Mouse (Mus musculus): ENCODE data around the gene Lrrc1. TPM values are rescaled to one million over a fixed set of nuclear protein-coding genes. Genes with fewer than 3 reads are reported as not detected.

Lrrc1 gene
- polyA plus RNA-seq, 1 experiment = 106 TPM

DNA sequence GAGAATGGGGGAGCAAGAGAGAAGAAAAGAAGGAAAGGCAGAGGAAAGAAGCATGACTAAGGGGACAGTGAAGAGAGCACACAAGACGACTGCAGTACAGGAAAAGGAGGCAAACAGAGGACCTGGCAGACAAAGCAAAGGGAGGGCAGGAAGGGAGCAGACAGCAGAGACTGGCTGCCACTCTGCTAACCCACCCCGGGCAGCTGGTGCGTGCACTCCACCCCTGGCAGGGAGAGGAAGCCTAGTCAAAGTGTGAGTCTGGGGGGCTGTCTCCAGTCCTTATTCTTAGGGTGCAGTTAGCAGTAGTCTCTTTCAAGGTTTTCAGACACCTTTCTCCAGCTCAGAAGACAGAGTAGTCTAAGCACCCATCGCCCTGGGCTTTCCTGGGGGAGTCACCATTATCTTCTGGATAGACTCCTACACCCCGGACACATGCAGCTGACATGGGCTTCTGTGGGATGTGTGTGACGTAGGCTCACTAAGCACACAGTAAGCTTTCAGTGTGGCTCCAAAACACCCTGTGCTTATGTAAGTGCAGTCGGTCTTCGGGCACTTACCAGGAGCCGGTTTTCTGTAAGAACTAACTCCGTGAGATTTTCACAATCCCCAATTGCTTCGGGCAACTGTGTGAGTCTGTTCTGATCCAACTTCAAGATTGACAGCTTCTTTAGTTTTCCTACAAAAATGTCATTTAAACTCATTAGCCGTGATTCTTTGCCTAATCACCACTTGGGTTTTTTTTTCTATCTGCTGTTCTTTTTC lies 92.4 kb downstream of the Lrrc1 start:
- no peak overlapping the region for H3K4me3 ChIP-seq (ENCODE audit: control insufficient read depth, low read depth, low read length)
- H3K27ac ChIP-seq (ENCODE audit: control insufficient read depth, insufficient read depth, low read depth, low read length) = no peak overlapping the region
- no peaks in the 10 kb centered on the region for H3K27me3 ChIP-seq (ENCODE audit: control insufficient read depth, insufficient read depth, low read length)
- H3K4me1 ChIP-seq (ENCODE audit: control insufficient read depth, insufficient read depth, low read length) = no peaks in the 10 kb centered on the region
- H3K36me3 ChIP-seq (ENCODE audit: control insufficient read depth, insufficient read depth, low read length) = no peaks in the 10 kb centered on the region; the same call in 1 of the 2 replicates
- TF ChIP-seq POLR2A (IDR thresholded peaks at IDR 0.05; ENCODE audit: control insufficient read depth, low read depth, low read length) = no peak
- no peak for TF ChIP-seq CTCF (IDR thresholded peaks at IDR 0.05; ENCODE audit: control insufficient read depth, insufficient read depth, insufficient replicate concordance, low read depth, low read length)

DNA sequence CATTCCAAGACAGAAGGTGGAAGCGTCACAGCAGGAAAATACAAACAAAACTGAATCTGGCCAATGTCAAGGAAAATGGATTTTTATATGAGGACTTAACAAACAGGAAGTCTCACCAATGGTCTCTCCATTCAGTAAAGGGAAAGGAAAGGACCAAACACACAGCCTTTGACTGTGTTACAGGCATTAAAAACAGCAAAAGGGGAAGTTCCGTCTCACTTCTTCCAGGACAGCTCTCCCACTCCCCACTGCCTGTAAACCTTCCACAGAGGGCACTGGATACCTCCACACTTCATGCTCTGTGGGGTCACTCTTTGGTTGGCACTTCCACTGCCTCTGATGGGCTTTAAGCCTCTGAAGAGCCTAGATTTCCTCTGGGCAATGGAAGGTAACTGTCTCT lies 94.2 kb downstream of the Lrrc1 start:
- Histone ChIP-seq H3K27me3 (ENCODE audit: control insufficient read depth, insufficient read depth, low read length) (no peaks in the 10 kb centered on the region), H3K36me3 (ENCODE audit: control insufficient read depth, insufficient read depth, low read length) (no peaks in the 10 kb centered on the region; the same call in 1 of the 2 replicates), H3K4me3 (ENCODE audit: control insufficient read depth, low read depth, low read length) (no peak overlapping the region), H3K4me1 (ENCODE audit: control insufficient read depth, insufficient read depth, low read length) (no peaks in the 10 kb centered on the region), H3K27ac (ENCODE audit: control insufficient read depth, insufficient read depth, low read depth, low read length) (no peak overlapping the region)
- no peak for TF ChIP-seq POLR2A (IDR thresholded peaks at IDR 0.05; ENCODE audit: control insufficient read depth, low read depth, low read length)

DNA sequence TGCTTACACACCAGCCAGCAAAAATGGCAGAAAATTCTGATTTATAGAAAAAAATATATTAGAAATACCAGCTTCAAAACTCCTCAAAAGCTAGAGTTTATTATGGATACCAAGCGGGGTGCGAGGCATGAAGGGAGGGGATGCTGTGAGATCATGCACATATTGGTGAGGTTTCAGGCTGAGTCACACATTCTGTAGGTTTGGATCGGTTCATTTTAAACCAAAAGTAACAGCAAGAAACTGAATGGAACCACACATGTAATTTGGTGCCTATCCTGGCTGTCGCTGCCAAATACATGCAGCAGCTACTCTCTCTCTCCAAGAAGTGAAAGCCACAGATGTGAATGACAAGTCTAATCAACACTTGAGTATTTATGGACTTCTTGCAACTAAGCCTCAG lies 99.8 kb downstream of the Lrrc1 start:
- no peak overlapping the region for H3K4me3 ChIP-seq (ENCODE audit: control insufficient read depth, low read depth, low read length)
- no peaks in the 10 kb centered on the region for H3K4me1 ChIP-seq (ENCODE audit: control insufficient read depth, insufficient read depth, low read length)
- no peaks in the 10 kb centered on the region for H3K27me3 ChIP-seq (ENCODE audit: control insufficient read depth, insufficient read depth, low read length)
- TF ChIP-seq CTCF (IDR thresholded peaks at IDR 0.05; ENCODE audit: control insufficient read depth, insufficient read depth, insufficient replicate concordance, low read depth, low read length) (no peak), POLR2A (IDR thresholded peaks at IDR 0.05; ENCODE audit: control insufficient read depth, low read depth, low read length) (no peak)
- no peak overlapping the region for H3K27ac ChIP-seq (ENCODE audit: control insufficient read depth, insufficient read depth, low read depth, low read length)
- no peaks in the 10 kb centered on the region; the same call in 1 of the 2 replicates for H3K36me3 ChIP-seq (ENCODE audit: control insufficient read depth, insufficient read depth, low read length)

DNA sequence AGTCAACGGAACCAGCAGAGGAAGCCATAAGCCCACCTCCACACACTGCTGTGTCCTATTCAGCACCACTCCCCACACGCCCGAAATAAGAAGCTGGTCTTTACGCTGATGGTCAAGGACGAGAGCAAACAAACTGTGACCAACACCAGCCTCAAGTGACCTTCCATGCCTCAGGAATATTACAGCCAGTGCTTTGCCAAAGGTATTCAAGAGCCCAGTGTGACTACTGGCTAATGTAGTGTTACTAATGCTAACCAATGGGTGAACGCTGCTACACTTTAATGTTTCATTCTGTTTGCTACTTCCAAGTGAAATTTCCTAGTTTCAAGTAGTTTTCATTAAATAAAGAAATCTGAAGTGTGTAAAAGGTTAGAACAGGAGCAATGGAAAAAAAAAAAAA lies 105.3 kb downstream of the Lrrc1 start:
- H3K4me3 ChIP-seq (ENCODE audit: control insufficient read depth, low read depth, low read length) = no peak overlapping the region
- TF ChIP-seq POLR2A (IDR thresholded peaks at IDR 0.05; ENCODE audit: control insufficient read depth, low read depth, low read length) (no peak), CTCF (IDR thresholded peaks at IDR 0.05; ENCODE audit: control insufficient read depth, insufficient read depth, insufficient replicate concordance, low read depth, low read length) (no peak)
- no peaks in the 10 kb centered on the region for H3K36me3 ChIP-seq (ENCODE audit: control insufficient read depth, insufficient read depth, low read length)
- H3K4me1 ChIP-seq (ENCODE audit: control insufficient read depth, insufficient read depth, low read length) = no peaks in the 10 kb centered on the region
- H3K27me3 ChIP-seq (ENCODE audit: control insufficient read depth, insufficient read depth, low read length) = no peaks in the 10 kb centered on the region
- H3K27ac ChIP-seq (ENCODE audit: control insufficient read depth, insufficient read depth, low read depth, low read length) = no peak overlapping the region

DNA sequence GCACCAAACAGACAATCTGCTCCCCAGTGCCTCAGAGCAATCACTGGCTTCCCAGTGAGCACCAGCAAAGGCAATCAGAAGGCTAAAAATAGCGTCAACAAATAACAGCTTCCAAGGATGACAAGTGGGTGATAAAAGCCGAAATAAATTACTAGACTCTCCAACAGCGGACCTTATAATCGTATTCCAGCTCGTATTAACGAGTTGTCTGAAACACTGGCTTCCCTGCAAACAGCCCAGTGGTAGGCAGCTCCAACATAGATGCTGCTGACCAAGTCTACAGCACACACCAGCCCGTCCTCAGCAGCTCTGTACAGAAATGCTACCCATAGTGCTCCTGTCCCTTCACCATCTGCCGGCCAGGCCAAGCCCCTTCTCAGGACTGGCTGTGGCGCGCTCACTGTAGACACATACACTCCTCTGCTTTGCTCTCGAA lies 105.8 kb downstream of the Lrrc1 start:
- Histone ChIP-seq H3K36me3 (ENCODE audit: control insufficient read depth, insufficient read depth, low read length) (no peaks in the 10 kb centered on the region), H3K27ac (ENCODE audit: control insufficient read depth, insufficient read depth, low read depth, low read length) (no peak overlapping the region), H3K4me3 (ENCODE audit: control insufficient read depth, low read depth, low read length) (no peak overlapping the region), H3K27me3 (ENCODE audit: control insufficient read depth, insufficient read depth, low read length) (no peaks in the 10 kb centered on the region), H3K4me1 (ENCODE audit: control insufficient read depth, insufficient read depth, low read length) (no peaks in the 10 kb centered on the region)
- TF ChIP-seq CTCF (IDR thresholded peaks at IDR 0.05; ENCODE audit: control insufficient read depth, insufficient read depth, insufficient replicate concordance, low read depth, low read length) = no peak
- no peak for TF ChIP-seq POLR2A (IDR thresholded peaks at IDR 0.05; ENCODE audit: control insufficient read depth, low read depth, low read length)

DNA sequence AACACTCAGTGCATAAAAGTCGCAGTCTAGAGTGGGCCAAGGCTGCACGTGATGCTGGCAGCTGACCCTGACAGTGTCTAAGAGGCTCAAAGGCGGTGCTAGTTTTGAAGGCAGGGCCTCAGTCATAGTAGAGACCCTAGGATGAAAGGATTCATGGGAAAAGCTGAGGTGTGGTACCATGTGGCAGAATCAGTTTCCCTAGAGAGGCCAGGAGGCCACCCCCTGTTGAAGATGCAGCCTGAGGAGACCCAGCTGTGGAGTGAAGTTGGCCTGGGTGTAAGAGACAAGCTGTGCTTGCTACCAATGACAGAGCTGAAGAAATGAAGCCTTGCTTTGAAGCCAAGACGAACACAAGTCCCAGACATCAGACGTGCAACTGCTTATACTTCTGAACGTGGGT lies 107.5 kb downstream of the Lrrc1 start:
- Histone ChIP-seq H3K4me3 (ENCODE audit: control insufficient read depth, low read depth, low read length) (no peak overlapping the region), H3K36me3 (ENCODE audit: control insufficient read depth, insufficient read depth, low read length) (no peaks in the 10 kb centered on the region), H3K27ac (ENCODE audit: control insufficient read depth, insufficient read depth, low read depth, low read length) (no peak overlapping the region), H3K4me1 (ENCODE audit: control insufficient read depth, insufficient read depth, low read length) (no peaks in the 10 kb centered on the region), H3K27me3 (ENCODE audit: control insufficient read depth, insufficient read depth, low read length) (no peaks in the 10 kb centered on the region)
- TF ChIP-seq CTCF (IDR thresholded peaks at IDR 0.05; ENCODE audit: control insufficient read depth, insufficient read depth, insufficient replicate concordance, low read depth, low read length) (no peak), POLR2A (IDR thresholded peaks at IDR 0.05; ENCODE audit: control insufficient read depth, low read depth, low read length) (no peak)

DNA sequence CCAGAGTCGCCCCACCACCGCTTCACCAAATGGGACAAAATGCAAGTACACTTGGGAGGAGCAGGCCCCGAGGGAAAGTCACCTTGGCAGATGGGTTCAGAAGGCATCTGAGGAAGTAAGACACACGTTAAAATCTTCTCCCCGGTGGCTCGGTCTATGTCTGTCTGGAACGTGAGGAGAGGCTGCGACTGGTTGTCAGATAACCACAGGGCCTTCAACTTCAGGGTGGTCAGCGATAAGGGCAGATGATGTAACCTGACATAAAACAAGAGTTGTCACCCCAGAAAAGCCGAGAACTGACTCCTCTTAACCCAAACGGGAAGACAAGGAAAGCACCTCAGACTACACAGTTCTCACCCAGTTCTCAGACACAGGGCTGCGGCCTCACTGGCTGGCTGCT lies 109.7 kb downstream of the Lrrc1 start:
- peaks cover 1% of the 10 kb centered on the region; the same call in 1 of the 2 replicates for H3K36me3 ChIP-seq (ENCODE audit: control insufficient read depth, insufficient read depth, low read length)
- TF ChIP-seq POLR2A (IDR thresholded peaks at IDR 0.05; ENCODE audit: control insufficient read depth, low read depth, low read length) = no peak
- no peak for TF ChIP-seq CTCF (IDR thresholded peaks at IDR 0.05; ENCODE audit: control insufficient read depth, insufficient read depth, insufficient replicate concordance, low read depth, low read length)
- H3K4me3 ChIP-seq (ENCODE audit: control insufficient read depth, low read depth, low read length) = no peak overlapping the region
- H3K27ac ChIP-seq (ENCODE audit: control insufficient read depth, insufficient read depth, low read depth, low read length) = no peak overlapping the region
- H3K27me3 ChIP-seq (ENCODE audit: control insufficient read depth, insufficient read depth, low read length) = no peaks in the 10 kb centered on the region
- peaks cover 3% of the 10 kb centered on the region; the same call in 1 of the 2 replicates for H3K4me1 ChIP-seq (ENCODE audit: control insufficient read depth, insufficient read depth, low read length)
